Mouse (Mus musculus) ES-E14 (cell line): ENCODE measurements around the gene 1700025G04Rik.

ENCODE experiments used
- CHD2 ChIP-seq: IDR thresholded peaks from 2 replicates; pipeline ENCODE4 v1.6.1; 2014; ENCODE audit warnings: mild to moderate bottlenecking, low read depth, low read length, inconsistent platforms
- HCFC1 ChIP-seq: IDR thresholded peaks from 2 replicates; pipeline ENCODE4 v1.6.1; 2012; ENCODE audit warnings: low read length, inconsistent platforms, borderline replicate concordance; ENCODE audit not compliant: insufficient read depth
- MAFK ChIP-seq: IDR thresholded peaks from 2 replicates; pipeline ENCODE4 v1.6.1; 2014; ENCODE audit warnings: mild to moderate bottlenecking, low read depth, low read length, inconsistent platforms; ENCODE audit not compliant: insufficient read depth
- ZNF384 ChIP-seq: IDR thresholded peaks from 2 replicates; pipeline ENCODE4 v1.6.1; 2012; ENCODE audit warnings: low read depth, low read length, inconsistent platforms

GRCm38 (mm10) chr1:152050037-152050436, 39.9 kb downstream of the 1700025G04Rik start:
- TF ChIP-seq HCFC1 (no peak), CHD2 (no peak), MAFK (no peak), ZNF384 (no peak)
